Mouse (Mus musculus): ENCODE data around the gene Orai3. TPM values are rescaled to one million over a fixed set of nuclear protein-coding genes. Genes with fewer than 3 reads are reported as not detected.
"Not testable (repeated sequence)": the region's sequence is repeated elsewhere in the genome, so short reads cannot be mapped to it uniquely, and the experiment has no call there.

Gene Orai3
- total and polyA plus RNA-seq, 3 experiments, result 27.4 to 47.1 (median 30.2) TPM

DNA sequence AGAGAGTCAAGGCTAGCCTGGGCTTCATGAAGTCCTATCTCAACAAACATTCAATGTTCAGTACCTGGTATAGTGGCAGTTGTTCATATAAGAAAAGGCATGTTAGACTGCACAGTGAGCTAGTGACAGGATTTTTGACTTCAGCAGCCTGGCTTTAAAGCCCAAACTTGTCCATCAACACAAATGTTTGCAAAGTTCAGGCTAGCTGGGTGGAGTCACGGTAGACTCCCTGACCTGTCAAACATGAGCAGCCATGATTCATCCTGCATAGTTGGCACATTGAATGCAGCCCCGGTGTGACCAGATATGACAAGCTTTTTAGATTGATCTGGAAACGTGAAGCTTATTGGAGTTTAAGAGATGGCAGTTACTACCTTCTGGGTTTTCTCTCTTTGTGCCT is 2.5 kb downstream of the Orai3 start:
- ATAC-seq (ENCODE audit: extremely low read depth, insufficient number of reproducible peaks, low FRiP score, poor library complexity, severe bottlenecking), result no peak

DNA sequence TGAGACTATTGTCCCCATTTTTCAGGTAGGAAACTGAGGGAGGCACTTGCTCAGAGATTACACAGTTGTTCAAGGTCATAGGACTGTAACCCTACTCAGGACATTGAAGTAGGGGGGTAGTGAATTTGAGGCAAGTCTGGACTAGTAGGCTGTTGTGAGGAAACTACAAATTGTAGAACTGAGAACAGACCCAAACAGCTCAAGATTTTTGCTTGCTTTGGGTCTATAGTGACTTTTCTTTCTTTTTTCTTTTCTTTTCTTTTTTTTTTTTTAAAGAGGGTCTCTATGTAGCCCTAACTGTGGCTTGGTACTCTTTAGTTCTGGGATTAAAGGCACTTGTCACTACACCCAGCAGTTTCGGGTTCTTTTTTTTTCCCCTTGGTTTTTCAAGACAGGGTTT is 2.9 kb downstream of the Orai3 start:
- ATAC-seq (ENCODE audit: extremely low read depth, insufficient number of reproducible peaks, low FRiP score, poor library complexity, severe bottlenecking) (no peak), DNase-seq (ENCODE audit: low spot score) (no peak)
- Histone ChIP-seq H3K4me1 (ENCODE audit: insufficient read depth, low read depth, low read length) (peaks cover 79% of the 10 kb centered on the region), H3K4me3 (ENCODE audit: low read depth, low read length) (no peak overlapping the region), H3K9me3 (replicated peaks) (no peaks in the 10 kb centered on the region), H3K27me3 (ENCODE audit: insufficient read depth, low read length) (no peaks in the 10 kb centered on the region), H3K36me3 (replicated peaks) (peaks cover 52% of the 10 kb centered on the region)
- TF ChIP-seq GATA2 (IDR thresholded peaks at IDR 0.05; ENCODE audit: borderline replicate concordance, low read depth, low read length) (no peak), CTCF (IDR thresholded peaks at IDR 0.05; ENCODE audit: low read depth, low read length) (no peak), TAL1 (conservative IDR thresholded peaks at IDR 0.05; ENCODE audit: low read depth, low read length) (no peak), POLR2AphosphoS5 (IDR thresholded peaks at IDR 0.05; ENCODE audit: insufficient replicate concordance, low read depth, low read length) (no peak), GATA1 (IDR thresholded peaks at IDR 0.05; ENCODE audit: borderline replicate concordance, low read length) (no peak)

More for the DNA sequence above, 2.5 kb downstream of the Orai3 start:
- TF ChIP-seq POLR2AphosphoS5 (IDR thresholded peaks at IDR 0.05; ENCODE audit: insufficient replicate concordance, low read depth, low read length) (no peak), GATA2 (IDR thresholded peaks at IDR 0.05; ENCODE audit: borderline replicate concordance, low read depth, low read length) (no peak), GATA1 (IDR thresholded peaks at IDR 0.05; ENCODE audit: borderline replicate concordance, low read length) (no peak), CTCF (IDR thresholded peaks at IDR 0.05; ENCODE audit: low read depth, low read length) (no peak), TAL1 (conservative IDR thresholded peaks at IDR 0.05; ENCODE audit: low read depth, low read length) (no peak)
- H3K27me3 ChIP-seq (ENCODE audit: insufficient read depth, low read length), result no peaks in the 10 kb centered on the region
- no peak for DNase-seq (ENCODE audit: low spot score)
- H3K9me3 ChIP-seq (replicated peaks), result no peaks in the 10 kb centered on the region
- H3K4me3 ChIP-seq (ENCODE audit: low read depth, low read length), result no peak overlapping the region
- peaks cover 84% of the 10 kb centered on the region for H3K4me1 ChIP-seq (ENCODE audit: insufficient read depth, low read depth, low read length)
- H3K36me3 ChIP-seq (replicated peaks), result peaks cover 56% of the 10 kb centered on the region

GRCm38 (mm10) chr7:127773664-127774384 is 4.2 kb downstream of the Orai3 start:
- no peaks in the 10 kb centered on the region for H3K9me3 ChIP-seq (replicated peaks)
- H3K27me3 ChIP-seq (ENCODE audit: insufficient read depth, low read length), result no peaks in the 10 kb centered on the region
- peaks cover 78% of the 10 kb centered on the region for H3K4me1 ChIP-seq (ENCODE audit: insufficient read depth, low read depth, low read length)
- TF ChIP-seq CTCF (IDR thresholded peaks at IDR 0.05; ENCODE audit: low read depth, low read length) (peak; percentile 83), GATA2 (IDR thresholded peaks at IDR 0.05; ENCODE audit: borderline replicate concordance, low read depth, low read length) (no peak)
- peaks cover 49% of the 10 kb centered on the region for H3K36me3 ChIP-seq (replicated peaks)
- DNase-seq (ENCODE audit: low spot score) (peak; percentile 56), ATAC-seq (ENCODE audit: extremely low read depth, insufficient number of reproducible peaks, low FRiP score, poor library complexity, severe bottlenecking) (no peak)
- no peak overlapping the region for H3K4me3 ChIP-seq (ENCODE audit: low read depth, low read length)

DNA sequence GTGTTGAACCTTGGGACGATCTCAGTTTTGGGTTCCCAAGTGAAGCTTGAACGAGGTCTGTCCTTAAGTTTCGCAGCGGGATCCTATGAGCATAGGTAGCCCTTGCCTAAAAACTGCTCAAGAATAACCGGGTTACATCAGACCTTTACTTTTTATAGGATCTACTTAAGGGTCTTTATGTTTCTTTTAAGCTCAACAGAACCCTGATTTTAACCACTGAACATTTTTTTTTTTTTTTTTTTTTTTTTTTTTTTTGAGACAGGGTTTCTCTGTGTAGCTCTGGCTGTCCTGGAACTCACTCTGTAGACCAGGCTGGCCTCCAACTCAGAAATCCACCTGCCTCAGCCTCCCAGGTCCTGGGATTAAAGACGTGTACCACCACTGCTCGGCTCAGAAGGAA is 6.2 kb downstream of the Orai3 start:
- not testable (repeated sequence) for H3K27me3 ChIP-seq (ENCODE audit: insufficient read depth, low read length); H3K9me3 ChIP-seq (replicated peaks); DNase-seq (ENCODE audit: low spot score); ATAC-seq (ENCODE audit: extremely low read depth, insufficient number of reproducible peaks, low FRiP score, poor library complexity, severe bottlenecking)
- Histone ChIP-seq H3K36me3 (replicated peaks) (peaks cover 69% of the 10 kb centered on the region), H3K4me3 (ENCODE audit: low read depth, low read length) (peak overlapping the region; percentile 82), H3K4me1 (ENCODE audit: insufficient read depth, low read depth, low read length) (peaks cover 77% of the 10 kb centered on the region)

DNA sequence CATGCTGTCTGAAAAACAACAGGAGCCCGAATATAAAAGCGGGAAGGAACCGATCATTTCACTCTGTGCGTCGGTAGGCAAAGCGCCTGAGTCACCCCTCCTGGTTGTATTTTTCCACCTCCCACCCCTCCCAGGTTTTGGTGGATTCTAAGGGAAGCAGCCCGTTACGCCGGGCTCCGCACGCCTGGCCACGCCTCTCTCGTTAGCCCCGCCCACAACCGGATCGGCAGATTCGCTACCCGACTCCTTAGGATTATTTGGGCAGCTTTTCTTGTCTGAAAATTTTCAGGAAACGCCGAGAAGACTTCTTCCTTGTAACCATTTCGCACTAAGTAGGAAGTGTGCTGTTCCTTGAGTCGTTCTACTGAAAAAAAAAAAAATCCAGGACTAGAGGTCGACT is 6.8 kb downstream of the Orai3 start, which contains the start of gene Setd1a:
TSS of gene Setd1a (plus strand) at position 245 of the 400 bp plus-strand sequence.
- TF ChIP-seq POLR2AphosphoS5 (IDR thresholded peaks at IDR 0.05; ENCODE audit: insufficient replicate concordance, low read depth, low read length), result peak; percentile 25; the same call in 1 of the 2 replicates
- no peak for TF ChIP-seq GATA2 (IDR thresholded peaks at IDR 0.05; ENCODE audit: borderline replicate concordance, low read depth, low read length)
- no peaks in the 10 kb centered on the region for H3K27me3 ChIP-seq (ENCODE audit: insufficient read depth, low read length)
- DNase-seq (ENCODE audit: low spot score), result peak; percentile 65
- H3K4me3 ChIP-seq (ENCODE audit: low read depth, low read length), result peak within 1 kb of the TSS; percentile 82
- H3K9me3 ChIP-seq (replicated peaks), result no peaks in the 10 kb centered on the region
- peaks cover 69% of the 10 kb centered on the region for H3K36me3 ChIP-seq (replicated peaks)
- peak; percentile 50; the same call in 1 of the 2 replicates for ATAC-seq (ENCODE audit: extremely low read depth, insufficient number of reproducible peaks, low FRiP score, poor library complexity, severe bottlenecking)
- H3K4me1 ChIP-seq (ENCODE audit: insufficient read depth, low read depth, low read length), result peaks cover 76% of the 10 kb centered on the region

GRCm38 (mm10) chr7:127776878-127777473 is 7.4 kb downstream of the Orai3 start:
- H3K4me3 ChIP-seq (ENCODE audit: low read depth, low read length), result peak overlapping the region; percentile 82
- H3K9me3 ChIP-seq (replicated peaks), result no peaks in the 10 kb centered on the region
- TF ChIP-seq GATA2 (IDR thresholded peaks at IDR 0.05; ENCODE audit: borderline replicate concordance, low read depth, low read length) (no peak), CTCF (IDR thresholded peaks at IDR 0.05; ENCODE audit: low read depth, low read length) (no peak), TAL1 (conservative IDR thresholded peaks at IDR 0.05; ENCODE audit: low read depth, low read length) (no peak), POLR2AphosphoS5 (IDR thresholded peaks at IDR 0.05; ENCODE audit: insufficient replicate concordance, low read depth, low read length) (no peak), GATA1 (IDR thresholded peaks at IDR 0.05; ENCODE audit: borderline replicate concordance, low read length) (no peak)
- ATAC-seq (ENCODE audit: extremely low read depth, insufficient number of reproducible peaks, low FRiP score, poor library complexity, severe bottlenecking), result peak; percentile 72
- DNase-seq (ENCODE audit: low spot score), result peak; percentile 87
- peaks cover 70% of the 10 kb centered on the region for H3K36me3 ChIP-seq (replicated peaks)
- peaks cover 71% of the 10 kb centered on the region for H3K4me1 ChIP-seq (ENCODE audit: insufficient read depth, low read depth, low read length)
- no peaks in the 10 kb centered on the region for H3K27me3 ChIP-seq (ENCODE audit: insufficient read depth, low read length)

All from G1E (cell line).